Mouse (Mus musculus) liver, postnatal 0 days (tissue): ENCODE data around the gene Srebf2. TPM values are rescaled to one million over a fixed set of nuclear protein-coding genes. Genes with fewer than 3 reads are reported as not detected.

Source experiments
- ATAC-seq: fragments of 200-750 bp; cut with Nextera tagmentation; 2 replicates; pipeline ENCODE4 v1.8.0; 2017; ENCODE audit warnings: mild to moderate bottlenecking, moderate library complexity
- DNase-seq: peaks from one replicate; pipeline ENCODE4 v3.0.0-alpha.2; 2016
- H3K27ac ChIP-seq: fragments of 300-500 bp; sonication (generic); 2 replicates; pipeline ENCODE4 v1.5.1; 2014; ENCODE audit warnings: antibody characterized with exemption, moderate library complexity, mild to moderate bottlenecking, low read depth
- H3K27me3 ChIP-seq: fragments of 300-500 bp; sonication (generic); 2 replicates; pipeline ENCODE4 v1.6.1; 2014; ENCODE audit warnings: low read length, control low read depth, mixed read lengths; ENCODE audit not compliant: insufficient read depth
- H3K36me3 ChIP-seq: fragments of 300-500 bp; sonication (generic); replicated peaks from 2 replicates; pipeline ENCODE4 v1.6.1; 2014; ENCODE audit warnings: mild to moderate bottlenecking, control low read depth, low read length, moderate library complexity, mixed read lengths; ENCODE audit not compliant: insufficient read depth
- H3K4me1 ChIP-seq: fragments of 300-500 bp; sonication (generic); 2 replicates; pipeline ENCODE4 v1.6.1; 2014; ENCODE audit warnings: antibody characterized with exemption, mild to moderate bottlenecking, control low read depth; ENCODE audit not compliant: insufficient read depth
- H3K4me2 ChIP-seq: fragments of 300-500 bp; sonication (generic); 2 replicates; pipeline ENCODE4 v1.6.1; 2014; ENCODE audit warnings: low read depth, mild to moderate bottlenecking, low read length, moderate library complexity, mixed read lengths
- H3K4me3 ChIP-seq: fragments of 300-500 bp; sonication (generic); 2 replicates; pipeline ENCODE4 v1.5.1; 2014; ENCODE audit warnings: low read depth, low read length
- H3K9ac ChIP-seq: fragments of 300-500 bp; sonication (generic); replicated peaks from 2 replicates; pipeline ENCODE4 v1.6.1; 2014; ENCODE audit warnings: mild to moderate bottlenecking, moderate library complexity
- H3K9me3 ChIP-seq: fragments of 300-500 bp; sonication (generic); 2 replicates; pipeline ENCODE4 v1.6.1; 2016; ENCODE audit warnings: mild to moderate bottlenecking, control low read depth, low read length, mixed read lengths
- CTCF ChIP-seq: sonication (generic); IDR thresholded peaks from 2 replicates; pipeline ENCODE4 v1.5.1; 2016; ENCODE audit warnings: antibody characterized with exemption, low read depth
- EP300 ChIP-seq: IDR thresholded peaks from 2 replicates; pipeline ENCODE4 v1.6.1; 2016; ENCODE audit warnings: antibody characterized with exemption, low read depth, mild to moderate bottlenecking
- WGBS: fragments of 180-500 bp; shearing (Covaris S2); extraction: QIAGEN DNeasy Blood & Tissue Kit; methylation state at CpG from one replicate; pipeline ENCODE4 v1.1.7; 2014; ENCODE audit not compliant: insufficient replicate concordance; 5-methylcytosine and 5-hydroxymethylcytosine counted together
- polyA plus RNA-seq: library from polyadenylated mRNA; unstranded; fragments of >200 nt; fragmentation: Nextera tagmentation; extraction: Ambion mirVana; gene quantifications from 2 replicates; pipeline ENCODE4 v1.2.1, GENCODE M21; 2015

The Srebf2 gene
- polyA plus RNA-seq, 1 experiment from 2014 or later: 33.6 TPM

GRCm38 (mm10) chr15:82184183-82184582, 37.2 kb downstream of the Srebf2 start:
- no peaks in the 10 kb centered on the region for H3K9me3 ChIP-seq
- H3K27me3 ChIP-seq: no peaks in the 10 kb centered on the region
- 40% methylated on average over 7 of the region's 7 CpGs for WGBS
- H3K4me2 ChIP-seq: peak overlapping the region; percentile 42
- H3K36me3 ChIP-seq: peaks cover 72% of the 10 kb centered on the region
- peaks cover 42% of the 10 kb centered on the region for H3K4me1 ChIP-seq
- H3K4me3 ChIP-seq: no peak overlapping the region
- TF ChIP-seq CTCF (no peak), EP300 (peak; percentile 93)
- peak overlapping the region; percentile 84 for H3K27ac ChIP-seq
- peak; percentile 80 for ATAC-seq
- DNase-seq: peak; percentile 77
- H3K9ac ChIP-seq: peak overlapping the region; percentile 16

GRCm38 (mm10) chr15:82184656-82185055, 37.7 kb downstream of the Srebf2 start:
- Histone ChIP-seq H3K4me3 (no peak overlapping the region), H3K9ac (0 out of 2 replicates have a peak overlapping the region, but pooled peaks have one; percentile 16), H3K4me1 (peaks cover 42% of the 10 kb centered on the region), H3K36me3 (peaks cover 72% of the 10 kb centered on the region), H3K9me3 (no peaks in the 10 kb centered on the region), H3K27ac (peak overlapping the region; percentile 84), H3K4me2 (peak overlapping the region; percentile 42), H3K27me3 (no peaks in the 10 kb centered on the region)
- TF ChIP-seq EP300 (no peak), CTCF (no peak)
- no peak for DNase-seq
- ATAC-seq: peak; percentile 52
- WGBS: 60% methylated on average over 10 of the region's 10 CpGs

GRCm38 (mm10) chr15:82185062-82185783, 38.2 kb downstream of the Srebf2 start:
- Histone ChIP-seq H3K27me3 (no peaks in the 10 kb centered on the region), H3K9ac (0 out of 2 replicates have a peak overlapping the region, but pooled peaks have one; percentile 28), H3K4me1 (peaks cover 42% of the 10 kb centered on the region), H3K9me3 (no peaks in the 10 kb centered on the region), H3K27ac (peak overlapping the region; percentile 84), H3K4me2 (peak overlapping the region; percentile 42), H3K36me3 (peaks cover 70% of the 10 kb centered on the region), H3K4me3 (no peak overlapping the region)
- ATAC-seq (no peak), DNase-seq (no peak)
- 73% methylated on average over 14 of the region's 14 CpGs for WGBS
- no peak for TF ChIP-seq EP300
- no peak for TF ChIP-seq CTCF

GRCm38 (mm10) chr15:82186131-82186530, 39.1 kb downstream of the Srebf2 start:
- Histone ChIP-seq H3K9me3 (no peaks in the 10 kb centered on the region), H3K4me3 (no peak overlapping the region), H3K4me2 (peak overlapping the region; percentile 42), H3K27me3 (no peaks in the 10 kb centered on the region), H3K9ac (peak overlapping the region; percentile 45; the same call in 1 of the 2 replicates), H3K4me1 (peaks cover 39% of the 10 kb centered on the region), H3K36me3 (peaks cover 63% of the 10 kb centered on the region), H3K27ac (peak overlapping the region; percentile 84)
- TF ChIP-seq CTCF (no peak), EP300 (peak; percentile 89)
- ATAC-seq: peak; percentile 61
- peak; percentile 62 for DNase-seq
- 31% methylated on average over 14 of the region's 14 CpGs for WGBS

- H3K4me1 ChIP-seq: peaks cover 37% of the 10 kb centered on the region
- H3K4me2 ChIP-seq: peak overlapping the region; percentile 42; the same call in 1 of the 2 replicates
- H3K4me3 ChIP-seq: no peak overlapping the region
- H3K9ac ChIP-seq: no peak overlapping the region
- peak overlapping the region; percentile 84 for H3K27ac ChIP-seq
- peaks cover 64% of the 10 kb centered on the region for H3K36me3 ChIP-seq
- H3K27me3 ChIP-seq: no peaks in the 10 kb centered on the region
- peak; percentile 41 for DNase-seq
- WGBS: 33% methylated on average over 5 of the region's 5 CpGs
- no peaks in the 10 kb centered on the region for H3K9me3 ChIP-seq
- ATAC-seq: no peak
- peak; percentile 25; the same call in 1 of the 2 replicates for TF ChIP-seq CTCF
- TF ChIP-seq EP300: no peak
These were observed 40.0 kb downstream of the Srebf2 start for GRCm38 (mm10) chr15:82186931-82187330.

- Histone ChIP-seq H3K9ac (no peak overlapping the region), H3K36me3 (peaks cover 64% of the 10 kb centered on the region), H3K27me3 (no peaks in the 10 kb centered on the region), H3K4me2 (no peak overlapping the region), H3K27ac (0 out of 2 replicates have a peak overlapping the region, but pooled peaks have one; percentile 13), H3K4me3 (no peak overlapping the region), H3K4me1 (peaks cover 37% of the 10 kb centered on the region), H3K9me3 (no peaks in the 10 kb centered on the region)
- TF ChIP-seq EP300 (no peak), CTCF (0 out of 2 replicates have a peak, but pooled peaks have one; percentile 25)
- WGBS: 90% methylated on average over 4 of the region's 4 CpGs
- DNase-seq (no peak), ATAC-seq (no peak)
These were observed 40.4 kb downstream of the Srebf2 start for GRCm38 (mm10) chr15:82187401-82187800.
